Mouse (Mus musculus) ES-E14 (cell line): ENCODE measurements around the gene Scfd2.

ENCODE experiments used
- CHD2 ChIP-seq: IDR thresholded peaks from 2 replicates; pipeline ENCODE4 v1.6.1; 2014; ENCODE audit warnings: mild to moderate bottlenecking, low read depth, low read length, inconsistent platforms
- HCFC1 ChIP-seq: IDR thresholded peaks from 2 replicates; pipeline ENCODE4 v1.6.1; 2012; ENCODE audit warnings: low read length, inconsistent platforms, borderline replicate concordance; ENCODE audit not compliant: insufficient read depth
- ZC3H11A ChIP-seq: IDR thresholded peaks from 2 replicates; pipeline ENCODE4 v1.6.1; 2012; ENCODE audit warnings: low read depth, mild to moderate bottlenecking, inconsistent platforms, low read length, borderline replicate concordance

DNA sequence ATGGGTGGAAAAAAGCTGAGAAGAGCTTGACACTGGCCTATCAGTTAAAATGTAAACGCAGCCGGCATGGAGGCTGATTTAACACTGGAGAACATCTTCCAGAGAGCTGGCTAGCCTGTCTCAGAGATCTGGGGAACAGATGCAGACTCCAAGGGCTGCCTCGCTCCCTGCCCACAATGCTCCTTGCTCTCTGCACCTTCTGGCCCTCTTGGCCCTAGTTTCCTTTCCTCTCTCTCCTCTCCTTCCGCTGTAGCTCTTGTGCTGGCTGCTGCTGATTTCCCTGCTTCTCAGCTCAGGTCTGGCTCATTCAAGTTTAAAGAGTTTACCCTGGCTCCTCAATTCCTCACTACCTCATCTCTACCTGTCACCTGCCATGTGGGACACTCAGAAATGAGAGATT is 321.9 kb downstream of the Scfd2 start:
- TF ChIP-seq HCFC1 = no peak
- no peak for TF ChIP-seq ZC3H11A
- TF ChIP-seq CHD2 = no peak
